Mouse (Mus musculus) kidney, postnatal 25 days (tissue): ENCODE data around the gene Mospd3.

Source experiments
- DNase-seq, 2 experiments: peaks; one replicate each; pipeline ENCODE4 v3.0.0; 2021; ENCODE audit warnings: mixed read lengths in 2 of 2

Gene Mospd3

DNA sequence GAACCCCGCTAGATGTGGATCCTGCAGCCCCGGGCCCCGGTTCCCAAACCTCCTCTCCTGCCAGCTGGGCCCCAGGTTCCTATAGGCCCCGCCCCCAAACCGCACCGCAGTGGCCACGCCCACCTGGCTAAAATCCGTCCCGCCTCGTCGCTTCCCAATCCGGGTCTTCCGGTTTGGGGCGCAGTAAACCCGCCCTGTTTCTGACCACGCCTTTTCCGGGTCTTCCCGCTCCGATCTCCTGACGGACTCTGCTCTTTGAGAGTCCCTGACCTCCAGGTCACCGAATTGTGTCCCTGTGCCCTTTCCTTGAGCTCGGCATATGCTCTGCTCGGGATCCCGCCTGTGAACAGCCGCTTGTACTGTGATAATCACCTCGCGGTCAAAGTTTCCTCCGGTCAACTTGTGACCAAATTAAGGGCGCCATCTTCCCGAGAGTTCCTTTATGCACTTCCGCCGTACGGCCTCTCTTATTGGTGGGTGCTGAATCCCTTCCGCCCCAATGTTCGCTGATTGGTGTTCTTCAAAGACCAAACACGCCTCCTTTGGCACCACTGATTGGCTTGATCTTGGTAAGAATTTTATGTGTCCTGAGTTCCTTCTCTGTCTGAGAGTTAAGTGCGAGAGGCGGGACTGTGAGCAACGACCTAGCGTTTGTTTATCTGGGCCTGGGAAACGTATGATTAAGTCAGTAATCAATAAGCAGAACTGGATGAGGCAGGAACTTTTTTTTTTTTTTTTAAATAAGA, at the start of gene Mospd3:
Mospd3 (minus strand) TSS at position 440 of the 746 bp plus-strand sequence.
- DNase-seq, result peak; percentile 97 to 98

DNA sequence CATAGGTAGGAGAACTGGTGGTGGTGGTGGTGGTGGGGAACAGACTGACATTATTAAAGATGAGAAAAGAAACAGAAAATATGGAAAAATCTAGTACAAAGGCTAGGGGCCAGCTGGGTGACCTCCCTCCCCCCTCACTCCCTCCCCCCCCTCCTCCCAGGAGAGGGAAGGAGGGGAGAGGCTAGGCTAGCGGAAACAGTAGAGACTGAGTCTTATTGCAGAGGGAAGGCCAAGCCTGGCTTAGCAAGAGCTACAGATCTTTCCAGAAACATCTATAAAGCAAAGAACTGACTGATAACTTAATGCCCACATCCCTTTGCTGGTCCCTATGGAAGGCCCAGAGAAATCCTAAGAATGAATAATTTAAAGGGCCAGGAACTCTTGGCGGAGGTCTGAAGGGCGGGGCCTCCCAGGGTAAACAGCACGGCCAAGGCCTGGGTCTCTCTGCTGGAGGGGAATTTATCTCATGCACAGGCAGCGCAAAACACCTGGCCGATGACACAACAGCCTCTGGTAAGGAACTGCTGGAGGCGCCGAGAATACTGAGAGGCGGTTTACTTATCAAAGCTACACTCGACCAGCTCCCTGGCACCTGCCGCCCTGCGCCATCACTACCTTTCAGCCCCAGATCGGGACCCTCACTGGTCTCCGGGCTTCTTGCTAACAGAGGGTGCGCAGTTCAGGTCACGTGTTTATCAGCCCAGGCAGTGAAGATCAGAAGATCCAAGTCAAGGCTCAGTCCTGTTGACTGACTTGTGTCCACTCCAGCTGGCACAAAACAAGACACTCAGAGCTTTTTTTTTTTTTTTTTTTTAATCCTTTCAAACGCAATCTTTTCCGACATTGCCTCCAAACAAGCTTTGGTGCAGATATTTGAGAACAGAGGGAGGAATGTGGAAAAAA, 49.1 kb upstream of the Mospd3 start:
- no peak for DNase-seq

DNA sequence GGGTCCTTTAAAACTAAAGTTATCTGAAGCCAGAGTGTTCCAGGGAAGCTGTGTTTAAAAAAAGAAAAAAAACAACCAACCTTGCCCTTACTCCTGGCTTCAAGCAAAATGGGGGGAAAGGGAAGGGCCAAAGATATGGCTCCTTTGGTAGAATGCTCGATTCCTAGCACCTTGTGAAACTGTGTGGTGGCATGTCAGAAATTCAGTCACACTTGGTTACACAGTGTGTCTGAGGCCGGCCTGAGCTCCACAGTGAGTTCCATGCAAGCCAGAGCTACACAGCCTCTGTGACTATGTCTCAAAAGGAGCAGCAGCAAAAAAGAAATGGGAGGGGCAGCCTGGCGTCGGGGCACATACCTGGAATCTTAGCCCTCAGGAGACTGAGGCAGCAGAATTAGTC, 48.4 kb upstream of the Mospd3 start:
- no peak for DNase-seq

DNA sequence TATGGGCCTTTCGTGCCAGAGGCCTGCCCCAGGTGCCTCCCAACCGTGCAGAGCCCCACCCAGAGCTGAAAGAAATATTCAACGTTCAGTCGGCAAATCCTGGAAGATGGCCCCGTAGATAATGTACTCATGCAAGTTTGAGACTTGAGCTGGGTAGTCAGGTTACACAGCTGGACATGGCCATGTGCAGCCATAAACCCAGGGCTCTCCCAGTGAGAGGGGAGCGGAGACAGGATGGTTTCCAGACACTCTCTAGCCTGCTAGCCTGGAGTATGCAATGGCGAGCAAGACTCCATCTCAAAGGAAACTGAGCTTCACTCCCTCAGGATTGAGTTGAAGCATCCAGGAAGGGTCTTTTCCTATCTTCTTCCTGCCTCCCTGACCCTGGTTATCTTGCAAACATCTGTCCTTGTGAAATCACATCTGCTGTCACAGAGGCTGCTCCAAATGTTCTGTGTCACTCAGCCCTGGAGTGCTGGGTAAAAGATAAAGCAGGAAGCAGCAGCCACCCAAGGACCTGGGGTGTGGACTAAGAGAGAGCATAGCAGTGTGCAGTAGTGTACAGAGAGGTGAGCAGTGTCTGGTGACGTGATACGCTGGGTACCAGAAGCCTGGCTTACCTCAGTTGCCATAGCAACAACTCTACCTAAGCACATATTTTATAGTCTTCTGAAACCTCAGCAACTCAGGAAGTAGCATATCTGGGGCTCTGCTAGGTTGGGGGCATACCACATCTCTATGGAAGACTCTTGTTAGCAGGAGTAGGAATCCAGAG, 47.2 kb upstream of the Mospd3 start:
- no peak for DNase-seq

DNA sequence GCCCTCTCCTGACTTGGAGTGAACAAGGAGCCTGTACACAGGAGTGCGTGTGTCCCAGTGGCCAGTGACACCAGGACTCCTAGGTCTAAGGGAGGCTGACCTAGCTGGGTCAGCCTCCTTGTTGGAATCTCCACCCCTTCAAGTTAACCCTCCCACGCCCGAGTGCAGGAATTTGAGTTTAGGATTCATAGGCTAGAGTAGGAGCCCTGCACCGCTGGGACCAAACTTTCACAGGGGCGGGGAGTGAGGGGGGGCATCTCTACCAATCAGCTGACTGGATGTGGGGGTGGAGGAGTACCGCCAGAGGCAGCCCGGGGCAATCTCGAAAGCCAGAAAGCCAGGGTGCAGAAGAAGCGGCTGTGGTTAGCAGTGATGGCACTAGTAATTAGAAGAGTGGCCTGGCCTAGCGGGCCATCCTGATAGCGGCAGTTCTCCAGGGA, 44.8 kb upstream of the Mospd3 start, which contains the start of gene Irs3:
Irs3 (minus strand) TSS at position 63 of the 440 bp plus-strand sequence.
- peak; percentile 59 to 77 for DNase-seq

DNA sequence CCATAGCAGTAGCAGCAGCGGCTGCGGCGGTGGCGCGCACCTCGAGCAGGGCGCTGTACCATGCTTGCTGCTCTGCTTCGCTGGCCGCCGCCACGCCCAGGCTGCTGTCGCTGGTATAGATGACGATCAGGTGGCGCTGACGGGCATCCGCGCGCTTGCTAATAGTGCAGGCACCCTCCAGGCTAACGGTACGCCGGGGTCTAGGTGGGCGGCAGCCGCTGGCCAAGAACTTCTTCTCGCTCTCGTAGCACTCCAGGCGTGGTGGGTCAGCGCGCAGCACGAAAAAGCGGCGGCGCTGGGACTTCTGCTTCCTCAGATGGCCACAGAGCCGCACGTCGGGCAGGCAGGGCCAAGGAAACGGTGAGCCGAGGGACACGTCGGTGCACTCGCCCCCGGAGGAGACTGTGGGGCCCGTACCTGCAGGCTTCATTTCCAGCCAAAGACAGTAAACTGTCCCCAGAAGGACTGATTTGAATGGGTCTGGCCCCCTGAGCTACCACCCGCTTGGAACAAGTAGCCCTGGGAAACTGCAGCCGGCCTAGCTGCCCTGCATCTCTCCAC, 44.3 kb upstream of the Mospd3 start:
- DNase-seq, result peak in 1 of 2 experiments; percentile 25

DNA sequence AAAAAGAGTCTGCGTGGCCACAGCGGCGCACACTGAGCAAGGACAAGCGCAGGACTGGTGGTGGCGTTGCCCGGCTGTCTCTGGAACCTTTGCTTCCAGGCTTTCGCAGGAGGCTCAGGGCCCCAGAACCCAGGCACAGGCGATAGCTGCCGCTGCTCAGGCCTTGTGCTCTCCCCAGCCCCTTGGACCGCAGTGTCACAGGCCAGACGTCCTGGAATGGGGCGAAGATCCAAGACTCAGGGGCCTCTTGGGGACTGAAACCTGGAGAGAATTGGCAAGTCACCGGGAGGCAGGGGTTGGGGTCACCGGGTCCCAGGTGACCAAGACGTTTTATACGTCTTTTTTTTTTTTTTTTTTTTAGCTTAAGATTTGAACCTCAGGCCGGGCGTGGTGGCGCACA, 43.6 kb upstream of the Mospd3 start:
- no peak for DNase-seq

DNA sequence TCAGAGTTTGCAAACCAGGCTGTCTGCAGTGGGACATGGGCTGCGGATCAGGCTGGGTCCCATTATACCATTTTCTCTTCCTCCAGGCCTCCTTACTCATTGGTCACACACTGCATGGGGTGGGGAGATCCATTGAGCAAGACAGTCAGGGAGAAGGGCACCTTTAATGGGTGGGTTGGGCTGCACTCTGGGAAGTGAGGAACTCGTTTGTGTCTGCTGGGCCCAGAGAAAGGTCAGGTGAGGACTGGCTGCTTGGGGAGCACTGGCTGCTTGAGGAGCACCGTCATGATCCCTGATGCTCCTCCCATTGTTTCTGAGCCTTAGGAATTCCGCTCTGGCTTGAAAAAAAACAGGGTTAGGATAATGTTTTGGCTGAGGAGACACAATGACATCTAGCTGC, 42.0 kb upstream of the Mospd3 start:
- peak in 1 of 2 experiments; percentile 35 for DNase-seq

DNA sequence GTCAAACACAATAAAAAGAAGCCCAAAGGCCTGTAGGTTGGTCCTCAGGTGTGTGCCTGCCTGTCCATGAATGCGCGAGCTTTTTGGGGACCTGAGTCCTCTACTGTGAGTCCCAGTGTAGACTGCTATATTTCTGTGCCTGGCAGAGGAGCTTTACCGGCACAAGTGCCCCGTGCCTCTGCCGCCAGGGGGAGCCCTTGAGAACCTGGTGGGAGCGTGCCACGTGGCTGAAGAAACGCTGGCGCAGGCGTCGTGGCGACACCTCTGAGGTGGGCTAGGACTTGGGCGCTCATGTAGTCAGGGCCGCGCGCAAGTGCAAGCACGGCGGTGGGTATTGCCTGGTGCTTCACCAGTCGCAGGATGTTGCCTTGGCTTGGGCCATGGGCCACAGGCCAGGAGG, 40.2 kb upstream of the Mospd3 start, which contains the start of gene Sap25:
Sap25 (plus strand) TSS at position 281 of the 400 bp plus-strand sequence.
- DNase-seq, result peak in 1 of 2 experiments; percentile 53

DNA sequence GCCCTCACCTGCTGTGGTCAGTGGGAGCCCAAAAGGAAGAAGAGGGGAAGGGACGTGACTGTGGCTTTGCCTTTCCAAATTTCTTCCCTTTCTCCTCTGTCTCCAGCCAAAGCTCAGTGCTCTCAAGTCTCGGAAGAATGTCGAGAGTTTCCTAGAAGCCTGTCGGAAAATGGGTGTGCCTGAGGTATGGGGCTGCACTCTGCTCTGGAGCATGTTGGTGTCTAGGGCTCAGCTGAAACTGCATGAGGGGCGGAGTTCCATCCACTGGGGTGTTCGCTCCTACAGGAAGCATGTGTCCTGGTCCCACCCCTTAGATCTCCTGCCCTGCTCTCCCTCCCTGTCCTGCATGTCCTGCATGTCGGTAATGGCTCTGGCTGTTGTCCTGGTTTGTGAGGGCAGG, 38.6 kb upstream of the Mospd3 start:
- DNase-seq, result no peak

DNA sequence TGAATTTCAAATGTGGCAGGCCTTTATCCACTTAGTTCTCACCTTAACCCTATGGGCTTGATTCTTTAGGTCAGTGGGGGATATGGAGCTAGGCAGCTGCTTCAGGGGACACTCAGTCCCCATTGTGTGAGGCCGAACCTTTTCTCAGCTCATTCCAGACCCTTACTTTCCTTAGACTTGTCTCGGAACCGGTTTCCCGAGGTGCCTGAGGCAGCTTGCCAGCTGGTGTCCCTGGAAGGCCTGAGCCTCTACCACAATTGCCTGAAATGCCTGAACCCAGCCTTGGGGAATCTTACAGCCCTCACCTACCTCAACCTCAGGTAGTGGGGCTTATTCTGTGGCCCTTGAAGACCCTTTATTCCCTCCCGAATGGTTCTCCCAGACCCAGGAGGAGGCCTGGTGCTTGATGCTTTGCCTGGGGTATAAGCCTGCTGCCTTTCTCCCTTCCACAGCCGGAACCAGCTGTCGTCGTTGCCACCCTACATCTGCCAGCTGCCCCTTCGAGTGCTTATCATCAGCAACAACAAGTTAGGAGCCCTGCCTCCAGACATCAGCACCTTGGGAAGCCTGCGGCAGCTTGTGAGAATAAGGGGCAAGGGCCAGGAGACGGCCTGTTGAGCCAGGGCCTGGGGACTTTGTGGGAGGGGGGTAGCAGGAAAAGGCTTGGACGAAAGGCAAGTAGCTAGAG, 32.7 kb upstream of the Mospd3 start:
- DNase-seq, result peak in 1 of 2 experiments; percentile 69

DNA sequence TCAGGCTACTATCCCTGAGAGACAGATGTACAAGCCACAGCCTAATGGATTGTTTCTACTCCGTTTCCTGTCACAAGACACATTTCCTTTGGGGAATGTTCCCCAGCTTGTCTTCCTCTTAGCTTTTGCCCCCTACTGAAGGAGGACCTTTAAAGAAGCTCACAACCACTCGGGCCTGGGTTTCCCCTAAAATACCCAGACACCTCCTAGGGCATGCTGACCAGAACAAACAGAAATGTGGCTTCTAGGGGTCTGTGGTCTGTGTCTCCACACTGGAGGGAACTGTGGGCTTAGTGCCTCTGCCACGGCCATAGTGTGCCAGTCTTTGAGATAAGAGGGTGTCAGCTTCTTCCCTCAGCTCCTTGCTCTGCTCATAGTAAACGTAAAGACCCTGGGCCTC, 30.7 kb upstream of the Mospd3 start:
- DNase-seq, result no peak

DNA sequence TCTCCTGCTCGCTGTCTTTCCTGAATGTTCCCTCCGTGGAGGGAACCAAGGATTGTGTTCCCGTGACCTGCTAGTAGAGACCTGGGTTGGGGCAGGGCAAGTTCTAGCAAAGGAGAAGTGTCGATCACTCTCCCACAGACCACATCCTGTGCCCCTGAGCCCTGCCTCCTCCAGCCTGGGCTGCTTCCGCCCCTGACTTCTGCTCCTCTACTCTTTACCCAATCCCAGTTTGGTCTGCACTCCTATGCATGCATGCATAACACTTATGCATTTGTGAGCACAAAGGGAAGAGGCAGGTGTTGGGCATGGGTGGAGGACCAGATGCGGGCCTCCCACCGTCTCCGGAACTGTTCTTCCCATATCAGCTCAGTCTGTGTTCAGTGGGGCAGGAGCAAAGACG, 30.3 kb upstream of the Mospd3 start:
- peak in 1 of 2 experiments; percentile 68 for DNase-seq

DNA sequence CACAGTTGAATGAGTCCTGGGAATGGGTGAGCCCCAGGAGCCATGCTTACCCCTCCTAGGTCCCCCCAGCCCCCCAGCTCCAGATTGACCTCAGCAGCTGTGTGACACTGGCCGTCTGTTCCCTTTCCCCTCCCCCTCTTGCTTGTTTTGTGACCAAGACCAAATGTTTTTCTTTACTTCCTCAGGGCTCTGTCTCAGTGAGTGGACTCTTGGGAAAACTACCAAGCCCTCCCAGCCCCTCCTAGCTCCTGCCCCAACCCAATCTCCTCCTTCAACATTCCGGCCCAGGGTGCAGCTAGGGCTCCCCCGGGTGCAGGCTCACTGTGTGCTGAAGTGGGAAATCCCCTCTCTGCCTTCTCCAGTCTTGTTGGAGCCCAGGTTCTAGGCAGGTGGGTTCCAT, 29.7 kb upstream of the Mospd3 start:
- DNase-seq, result peak; percentile 59 to 82

DNA sequence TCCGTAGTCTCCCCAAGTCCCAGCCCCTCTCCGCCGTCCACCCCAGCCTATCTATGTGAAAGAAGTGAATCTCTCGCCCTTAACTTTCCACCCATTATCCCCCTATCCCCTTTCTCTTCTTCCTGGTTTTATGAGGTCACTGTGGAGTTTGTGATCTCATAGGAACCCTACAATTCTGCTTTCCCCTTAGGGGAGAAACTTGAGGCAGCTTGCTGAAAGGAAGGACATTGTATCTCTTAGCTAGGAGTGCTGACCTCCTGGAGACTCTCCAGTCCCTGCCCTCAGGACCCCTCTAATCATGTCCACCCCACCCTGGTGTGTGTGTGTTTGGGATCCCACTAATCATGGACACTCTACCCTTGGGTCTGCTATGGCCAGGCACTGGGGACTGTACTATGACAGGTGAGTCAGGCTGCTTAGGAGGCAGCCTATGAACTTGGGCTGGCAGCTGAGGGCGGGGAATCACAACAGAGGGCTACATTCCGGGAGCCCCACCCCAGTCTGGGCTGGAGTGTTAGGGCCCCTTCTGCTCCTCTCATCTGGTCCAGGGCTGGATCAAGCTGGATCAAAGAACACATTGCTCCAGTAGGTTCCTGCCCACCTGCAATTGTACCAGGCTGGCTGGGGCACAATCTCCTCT, 29.2 kb upstream of the Mospd3 start:
- DNase-seq, result peak; percentile 65 to 90

DNA sequence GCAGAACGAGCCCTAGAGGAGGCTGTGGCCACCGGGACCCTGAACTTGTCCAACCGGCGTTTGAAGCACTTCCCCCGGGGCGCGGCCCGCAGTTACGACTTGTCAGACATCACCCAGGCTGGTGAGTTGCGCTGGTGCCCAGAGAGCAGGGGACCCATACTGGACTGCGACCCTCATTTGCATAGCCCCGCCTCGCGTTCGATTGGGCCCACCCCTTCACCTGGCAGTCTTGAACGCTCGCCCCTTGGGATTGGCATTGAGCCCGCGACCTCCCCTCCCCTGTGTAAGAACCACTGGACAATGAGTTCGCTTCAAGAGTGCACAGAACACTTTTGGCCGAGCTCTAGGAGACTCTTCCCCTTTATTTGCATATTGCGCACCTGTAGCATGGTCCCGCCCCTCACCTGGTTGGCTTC, 28.5 kb upstream of the Mospd3 start:
- peak; percentile 83 to 92 for DNase-seq

DNA sequence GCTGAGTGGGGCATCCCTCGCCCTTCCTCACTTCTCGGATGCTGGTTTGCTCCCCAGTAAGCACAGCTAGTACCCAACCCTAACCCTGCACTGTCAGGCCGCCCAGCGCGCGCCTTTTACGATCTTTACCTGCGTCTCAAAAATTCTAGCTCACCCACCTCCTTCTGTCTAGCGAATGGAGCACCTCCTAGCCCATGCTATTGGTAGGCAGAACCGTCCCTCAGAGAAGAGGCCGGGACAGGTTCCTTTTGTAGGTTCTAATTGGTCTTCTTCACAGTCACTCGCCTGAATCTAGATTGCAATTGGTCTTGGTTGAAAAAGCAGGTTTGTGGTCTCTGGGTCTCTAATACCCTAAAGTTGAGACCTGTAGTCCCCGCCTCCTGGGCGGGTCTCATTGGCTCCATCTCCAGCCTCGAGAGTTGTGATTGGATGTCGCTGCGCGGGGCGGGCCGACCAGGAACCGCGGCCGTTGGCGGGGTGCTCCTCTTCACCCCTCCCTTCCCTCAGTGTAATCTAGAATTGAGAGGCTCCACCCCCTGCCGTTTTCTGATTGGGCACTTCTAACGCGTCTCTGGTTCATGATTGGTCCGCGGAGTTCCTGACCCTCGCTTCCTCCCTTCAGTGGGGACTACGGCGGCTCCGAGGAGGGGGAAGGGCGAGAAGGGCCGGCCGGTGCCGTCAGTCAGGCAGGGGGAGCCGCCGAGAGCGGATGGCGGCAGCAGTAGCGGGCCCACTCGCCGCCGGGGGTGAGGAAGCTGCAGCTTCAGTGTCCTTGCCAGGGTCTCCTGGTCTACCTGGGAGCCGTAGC, 27.8 kb upstream of the Mospd3 start, which contains the start of the genes Fbxo24, Lrch4 and Gm20605:
Fbxo24 (minus strand) TSS at position 505 of the 808 bp plus-strand sequence.
Lrch4 (plus strand) TSS at position 624 of the 808 bp plus-strand sequence.
Gm20605 (plus strand) TSS at position 678 of the 808 bp plus-strand sequence.
- peak; percentile 99 to 100 for DNase-seq

DNA sequence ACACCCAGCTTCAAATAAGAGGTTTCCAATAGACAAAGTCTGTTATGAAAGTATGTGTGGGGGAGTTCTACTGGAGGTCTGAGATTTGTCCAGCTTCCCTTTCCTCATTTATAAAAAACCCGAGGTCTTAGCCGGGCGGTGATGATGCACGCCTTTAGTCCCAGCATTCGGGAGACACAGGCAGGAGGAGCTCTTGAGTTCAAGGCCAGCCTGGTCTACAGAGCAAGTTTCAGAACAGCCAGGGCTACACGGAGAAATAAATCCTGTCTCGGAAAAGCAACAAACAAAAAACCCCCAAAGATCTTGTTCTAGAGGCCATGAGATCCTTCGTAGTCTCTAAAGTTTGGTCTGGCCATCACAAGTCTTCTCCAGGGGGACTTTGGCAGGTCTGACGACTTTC, 27.1 kb upstream of the Mospd3 start:
- peak in 1 of 2 experiments; percentile 45 for DNase-seq

DNA sequence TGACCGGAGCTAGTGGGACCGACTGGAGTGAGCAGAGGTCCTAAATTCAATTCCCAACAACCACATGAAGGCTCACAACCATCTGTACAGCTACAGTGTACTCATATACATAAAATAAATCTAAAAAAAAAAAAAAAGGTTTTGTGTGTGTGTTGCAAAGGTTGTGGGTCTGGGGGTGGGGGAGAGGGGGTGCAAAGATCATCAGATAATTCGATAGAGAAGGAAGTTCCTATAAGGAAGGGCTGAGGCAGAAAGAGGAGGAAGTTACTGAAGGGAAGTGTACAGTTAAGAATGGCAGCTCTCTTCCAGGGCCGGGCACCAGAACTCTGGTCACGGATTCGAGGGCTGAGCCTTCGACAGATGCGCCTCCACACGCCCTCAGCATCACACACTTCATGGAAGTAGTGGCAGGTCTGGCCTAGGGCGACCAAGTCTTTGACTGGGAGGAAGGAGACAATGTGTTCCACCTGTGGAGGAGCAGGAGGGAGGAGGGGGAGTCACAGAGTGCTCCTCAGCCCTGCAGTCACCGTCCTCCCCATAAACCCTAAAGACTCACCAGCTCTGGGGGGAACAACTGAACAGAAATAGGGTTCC, 23.2 kb upstream of the Mospd3 start:
- no peak for DNase-seq

DNA sequence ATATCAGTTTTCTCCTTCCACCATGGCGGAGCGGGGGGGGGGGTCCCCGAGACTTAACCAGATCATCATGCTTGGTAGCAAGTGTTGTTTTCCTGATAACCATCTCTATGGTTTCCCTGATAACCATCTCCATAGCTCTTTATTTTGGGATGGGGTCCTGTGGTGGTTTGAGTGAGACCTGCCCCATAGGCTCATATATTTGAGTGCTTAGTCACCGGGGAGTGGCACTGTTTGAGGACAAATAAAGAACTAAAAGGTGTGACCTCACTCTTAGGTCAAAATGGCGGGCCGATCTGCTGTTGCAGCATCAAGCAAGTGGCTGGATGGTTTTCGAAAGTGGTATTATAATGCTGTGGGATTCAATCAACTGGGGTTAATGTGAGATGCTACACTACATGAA, 14.5 kb upstream of the Mospd3 start:
- DNase-seq, result peak in 1 of 2 experiments; percentile 18
